Mouse (Mus musculus) lung, embryonic 16.5 days (tissue): ENCODE data around the gene Zmym6. TPM values are rescaled to one million over a fixed set of nuclear protein-coding genes. Genes with fewer than 3 reads are reported as not detected.
A peak's percentile ranks its signal among the peaks of the same experiment; 100 is the strongest.

Experiments
- ATAC-seq: fragments of 200-750 bp; cut with Nextera tagmentation; 2 replicates; pipeline ENCODE4 v1.8.0; 2017; ENCODE audit warnings: low read depth, mild to moderate bottlenecking, moderate library complexity
- H3K27ac ChIP-seq: fragments of 300-500 bp; sonication (generic); 2 replicates; pipeline ENCODE4 v1.5.1; 2014; ENCODE audit warnings: mild to moderate bottlenecking, control low read depth, low read length
- H3K27me3 ChIP-seq: fragments of 300-500 bp; sonication (generic); 2 replicates; pipeline ENCODE4 v1.6.1; 2014; ENCODE audit warnings: low read depth, low read length, mixed read lengths; ENCODE audit not compliant: control insufficient read depth, insufficient read depth
- H3K36me3 ChIP-seq: fragments of 300-500 bp; sonication (generic); 2 replicates; pipeline ENCODE4 v1.6.1; 2014; ENCODE audit warnings: low read length; ENCODE audit not compliant: control insufficient read depth, insufficient read depth
- H3K4me1 ChIP-seq: fragments of 300-500 bp; sonication (generic); replicated peaks from 2 replicates; pipeline ENCODE4 v1.6.1; 2014; ENCODE audit warnings: low read length, mixed read lengths; ENCODE audit not compliant: control insufficient read depth, insufficient read depth
- H3K4me2 ChIP-seq: fragments of 300-500 bp; sonication (generic); 2 replicates; pipeline ENCODE4 v1.6.1; 2014; ENCODE audit warnings: low read depth, low read length, control low read depth
- H3K4me3 ChIP-seq: fragments of 300-500 bp; sonication (generic); 2 replicates; pipeline ENCODE4 v1.5.1; 2014; ENCODE audit warnings: mild to moderate bottlenecking, low read length, control low read depth
- H3K9ac ChIP-seq: fragments of 300-500 bp; sonication (generic); 2 replicates; pipeline ENCODE4 v1.6.1; 2014; ENCODE audit warnings: low read length, control low read depth
- H3K9me3 ChIP-seq: fragments of 300-500 bp; sonication (generic); 2 replicates; pipeline ENCODE4 v1.6.1; 2016; ENCODE audit warnings: low read length; ENCODE audit not compliant: control insufficient read depth
- WGBS: fragments of 180-500 bp; shearing (Covaris S2); extraction: QIAGEN DNeasy Blood & Tissue Kit; methylation state at CpG from one replicate; pipeline ENCODE4 v1.1.7; 2014; 5-methylcytosine and 5-hydroxymethylcytosine counted together
- polyA plus RNA-seq: library from polyadenylated mRNA; unstranded; fragments of >200 nt; fragmentation: Nextera tagmentation; extraction: Ambion mirVana; gene quantifications from 2 replicates; pipeline ENCODE4 v1.2.1, GENCODE M21; 2015

Zmym6 gene
- 14.4 and 18.2 TPM in 2 replicates for polyA plus RNA-seq

- H3K9me3 ChIP-seq = 0 out of 2 replicates have a peak, but pooled peaks cover 2% of the 10 kb centered on the region
- H3K27ac ChIP-seq = peak within 1 kb of the TSS; percentile 77
- no peaks in the 10 kb centered on the region for H3K36me3 ChIP-seq
- peak; percentile 98 for ATAC-seq
- H3K9ac ChIP-seq = peak within 1 kb of the TSS; percentile 74
- H3K4me3 ChIP-seq = peak within 1 kb of the TSS; percentile 73
- H3K27me3 ChIP-seq = no peaks in the 10 kb centered on the region
- under 1% methylated on average over 46 of the region's 46 CpGs for WGBS
- peak within 1 kb of the TSS; percentile 74 for H3K4me2 ChIP-seq
- peaks cover 6% of the 10 kb centered on the region for H3K4me1 ChIP-seq
These were observed at the start of gene Zmym6 for GRCm38 (mm10) chr4:127076875-127077548. Gene Zmym6 (plus strand): TSS chr4:127077383.

GRCm38 (mm10) chr4:127037158-127037557 is 40.0 kb upstream of the Zmym6 start:
- Histone ChIP-seq H3K27me3 (no peaks in the 10 kb centered on the region), H3K9ac (no peak overlapping the region), H3K9me3 (no peaks in the 10 kb centered on the region), H3K27ac (no peak overlapping the region), H3K4me1 (no peaks in the 10 kb centered on the region), H3K4me2 (no peak overlapping the region), H3K4me3 (no peak overlapping the region), H3K36me3 (peaks cover 61% of the 10 kb centered on the region)
- WGBS = 76% methylated on average over 3 of the region's 3 CpGs
- no peak for ATAC-seq

- Histone ChIP-seq H3K4me3 (no peak overlapping the region), H3K9ac (no peak overlapping the region), H3K27me3 (no peaks in the 10 kb centered on the region), H3K4me2 (no peak overlapping the region), H3K4me1 (no peaks in the 10 kb centered on the region), H3K27ac (no peak overlapping the region), H3K9me3 (no peaks in the 10 kb centered on the region), H3K36me3 (peaks cover 54% of the 10 kb centered on the region)
- 79% methylated on average over 8 of the region's 8 CpGs for WGBS
- 0 out of 2 replicates have a peak, but pooled peaks have one; percentile 10 for ATAC-seq
These were observed 39.0 kb upstream of the Zmym6 start for GRCm38 (mm10) chr4:127037908-127038827.

- H3K27me3 ChIP-seq = no peaks in the 10 kb centered on the region
- H3K4me3 ChIP-seq = no peak overlapping the region
- ATAC-seq = no peak
- peaks cover 46% of the 10 kb centered on the region for H3K36me3 ChIP-seq
- no peaks in the 10 kb centered on the region for H3K4me1 ChIP-seq
- H3K9ac ChIP-seq = no peak overlapping the region
- H3K4me2 ChIP-seq = no peak overlapping the region
- H3K27ac ChIP-seq = no peak overlapping the region
- 84% methylated on average over 3 of the region's 3 CpGs for WGBS
- no peaks in the 10 kb centered on the region for H3K9me3 ChIP-seq
These were observed 38.3 kb upstream of the Zmym6 start for GRCm38 (mm10) chr4:127038828-127039349.

- Histone ChIP-seq H3K4me1 (no peaks in the 10 kb centered on the region), H3K4me3 (no peak overlapping the region), H3K36me3 (peaks cover 39% of the 10 kb centered on the region), H3K9me3 (no peaks in the 10 kb centered on the region), H3K27me3 (no peaks in the 10 kb centered on the region), H3K4me2 (no peak overlapping the region), H3K27ac (no peak overlapping the region), H3K9ac (no peak overlapping the region)
- 62% methylated on average over 3 of the region's 3 CpGs for WGBS
- ATAC-seq = peak; percentile 42; the same call in 1 of the 2 replicates
These were observed 37.2 kb upstream of the Zmym6 start for GRCm38 (mm10) chr4:127039871-127040483.

GRCm38 (mm10) chr4:127043540-127043939 is 33.6 kb upstream of the Zmym6 start:
- H3K9ac ChIP-seq = no peak overlapping the region
- H3K4me1 ChIP-seq = no peaks in the 10 kb centered on the region
- no peak overlapping the region for H3K4me2 ChIP-seq
- no peak overlapping the region for H3K27ac ChIP-seq
- H3K36me3 ChIP-seq = peaks cover 19% of the 10 kb centered on the region
- no peaks in the 10 kb centered on the region for H3K27me3 ChIP-seq
- H3K4me3 ChIP-seq = no peak overlapping the region
- WGBS = 81% methylated on average over 4 of the region's 4 CpGs
- ATAC-seq = no peak
- H3K9me3 ChIP-seq = no peaks in the 10 kb centered on the region

- H3K9me3 ChIP-seq = no peaks in the 10 kb centered on the region
- no peaks in the 10 kb centered on the region for H3K27me3 ChIP-seq
- no peak overlapping the region for H3K4me2 ChIP-seq
- no peak for ATAC-seq
- WGBS = 81% methylated on average over 8 of the region's 8 CpGs
- peaks cover 23% of the 10 kb centered on the region for H3K36me3 ChIP-seq
- no peak overlapping the region for H3K9ac ChIP-seq
- no peak overlapping the region for H3K27ac ChIP-seq
- no peaks in the 10 kb centered on the region for H3K4me1 ChIP-seq
- no peak overlapping the region for H3K4me3 ChIP-seq
These were observed 26.1 kb upstream of the Zmym6 start for GRCm38 (mm10) chr4:127051121-127051520.

- H3K4me3 ChIP-seq = no peak overlapping the region
- ATAC-seq = no peak
- no peak overlapping the region for H3K4me2 ChIP-seq
- H3K9me3 ChIP-seq = no peaks in the 10 kb centered on the region
- WGBS = 87% methylated on average over 5 of the region's 5 CpGs
- no peak overlapping the region for H3K27ac ChIP-seq
- H3K36me3 ChIP-seq = peaks cover 27% of the 10 kb centered on the region
- no peaks in the 10 kb centered on the region for H3K4me1 ChIP-seq
- no peak overlapping the region for H3K9ac ChIP-seq
- no peaks in the 10 kb centered on the region for H3K27me3 ChIP-seq
These were observed 24.1 kb upstream of the Zmym6 start for GRCm38 (mm10) chr4:127053071-127053470.
